Mouse (Mus musculus) CH12.LX (cell line): ENCODE measurements around the gene 1810010H24Rik. TPM values are rescaled to one million over a fixed set of nuclear protein-coding genes. Genes with fewer than 3 reads are reported as not detected.

Experiments used
- DNase-seq: peaks from one replicate; pipeline ENCODE4 v3.0.0-alpha.2; 2013; ENCODE audit errors: extremely low read depth
- H3K27ac ChIP-seq: 2 replicates; pipeline ENCODE4 v1.5.1; 2012; ENCODE audit warnings: low read depth, mild to moderate bottlenecking, control low read depth, moderate library complexity; ENCODE audit not compliant: insufficient read depth
- H3K27me3 ChIP-seq: replicated peaks from 2 replicates; pipeline ENCODE3; 2012; ENCODE audit warnings: inconsistent platforms
- H3K36me3 ChIP-seq, 2 experiments: replicated peaks in 1 of 2; 2 replicates each; pipeline versions ENCODE3 to v1.6.1; 2012; ENCODE audit warnings: inconsistent platforms in 1 of 2, low read length in 1 of 2, mild to moderate bottlenecking in 1 of 2, mixed read lengths in 1 of 2, moderate library complexity in 1 of 2; ENCODE audit not compliant: control insufficient read depth in 1 of 2, insufficient read depth in 1 of 2
- H3K4me1 ChIP-seq, 2 experiments: 2 replicates each; pipeline ENCODE4 v1.6.1; 2012; ENCODE audit warnings: inconsistent platforms in 1 of 2, moderate library complexity in 1 of 2; ENCODE audit not compliant: insufficient read depth in 2 of 2, control insufficient read depth in 1 of 2
- H3K4me2 ChIP-seq: 2 replicates; pipeline ENCODE4 v1.6.1; 2012; ENCODE audit warnings: low read depth, mild to moderate bottlenecking, control low read depth; ENCODE audit not compliant: poor library complexity, insufficient read depth, severe bottlenecking
- H3K4me3 ChIP-seq, 3 experiments: fragments of 150-350 bp in 1 of 3; sonication (generic) in 1 of 3; replicated peaks in 1 of 3; 2 replicates each; pipeline versions ENCODE3 to v1.5.1; 2011 to 2012; ENCODE audit warnings: low read depth in 2 of 3, low read length in 2 of 3, mild to moderate bottlenecking in 2 of 3, moderate library complexity in 2 of 3, control low read depth in 1 of 3, improper control_type of control experiment in 1 of 3, inconsistent platforms in 1 of 3, mixed read lengths in 1 of 3; ENCODE audit not compliant: poor library complexity in 1 of 3
- H3K79me2 ChIP-seq: replicated peaks from 2 replicates; pipeline ENCODE4 v1.6.1; 2012; ENCODE audit warnings: mild to moderate bottlenecking, moderate library complexity; ENCODE audit not compliant: control insufficient read depth, poor library complexity, insufficient read depth, severe bottlenecking; ENCODE audit errors: extremely low read depth
- H3K9ac ChIP-seq: 2 replicates; pipeline ENCODE4 v1.6.1; 2012; ENCODE audit warnings: low read depth, mild to moderate bottlenecking, control low read depth, moderate library complexity; ENCODE audit not compliant: insufficient read depth
- H3K9me3 ChIP-seq: replicated peaks from 2 replicates; pipeline ENCODE3; 2012; ENCODE audit warnings: low read length, inconsistent platforms, mixed read lengths
- BHLHE40 ChIP-seq: IDR thresholded peaks from 2 replicates; pipeline ENCODE4 v1.6.1; 2011; ENCODE audit warnings: mild to moderate bottlenecking, low read depth, low read length, improper control_type of control experiment
- CHD1 ChIP-seq: IDR thresholded peaks from 2 replicates; pipeline ENCODE4 v1.6.1; 2012; ENCODE audit warnings: low read depth, low read length, improper control_type of control experiment, inconsistent platforms
- CTCF ChIP-seq, 2 experiments: IDR thresholded peaks in 1 of 2; conservative IDR thresholded peaks in 1 of 2; 2 replicates each; pipeline ENCODE4 v1.5.1; 2011 to 2012; ENCODE audit warnings: low read depth in 2 of 2, low read length in 2 of 2, improper control_type of control experiment in 1 of 2, inconsistent platforms in 1 of 2, mild to moderate bottlenecking in 1 of 2, moderate library complexity in 1 of 2
- E2F4 ChIP-seq: IDR thresholded peaks from 2 replicates; pipeline ENCODE4 v1.6.1; 2011; ENCODE audit warnings: low read depth, low read length, improper control_type of control experiment; ENCODE audit not compliant: insufficient replicate concordance
- EP300 ChIP-seq: IDR thresholded peaks from 2 replicates; pipeline ENCODE4 v1.6.1; 2011; ENCODE audit warnings: low read length, improper control_type of control experiment
- GABPA ChIP-seq: IDR thresholded peaks from 2 replicates; pipeline ENCODE4 v1.6.1; 2012; ENCODE audit warnings: low read depth, low read length, improper control_type of control experiment, inconsistent platforms; ENCODE audit not compliant: insufficient replicate concordance
- HCFC1 ChIP-seq: IDR thresholded peaks from 2 replicates; pipeline ENCODE4 v1.6.1; 2012; ENCODE audit warnings: low read depth, mild to moderate bottlenecking, inconsistent platforms, low read length, improper control_type of control experiment
- IRF4 ChIP-seq: IDR thresholded peaks from 2 replicates; pipeline ENCODE4 v1.6.1; 2014; ENCODE audit warnings: low read depth, mild to moderate bottlenecking, inconsistent platforms, low read length, improper control_type of control experiment
- JUN ChIP-seq: IDR thresholded peaks from 2 replicates; pipeline ENCODE4 v1.6.1; 2011; ENCODE audit warnings: low read depth, mild to moderate bottlenecking, low read length, improper control_type of control experiment, moderate library complexity; ENCODE audit not compliant: insufficient read depth
- JUND ChIP-seq: conservative IDR thresholded peaks from 2 replicates; pipeline ENCODE4 v1.6.1; 2011; ENCODE audit warnings: low read depth, low read length, improper control_type of control experiment
- KAT2A ChIP-seq: IDR thresholded peaks from 2 replicates; pipeline ENCODE4 v1.6.1; 2012; ENCODE audit warnings: low read length, improper control_type of control experiment, inconsistent platforms; ENCODE audit not compliant: insufficient replicate concordance
- MAX ChIP-seq: IDR thresholded peaks from 2 replicates; pipeline ENCODE4 v1.6.1; 2011; ENCODE audit warnings: low read length, improper control_type of control experiment
- MAZ ChIP-seq: IDR thresholded peaks from 2 replicates; pipeline ENCODE4 v1.6.1; 2012; ENCODE audit warnings: low read depth, mild to moderate bottlenecking, inconsistent platforms, low read length, improper control_type of control experiment, moderate library complexity
- MXI1 ChIP-seq: IDR thresholded peaks from 2 replicates; pipeline ENCODE4 v1.6.1; 2011; ENCODE audit warnings: mild to moderate bottlenecking, low read depth, low read length, improper control_type of control experiment
- MYC ChIP-seq: IDR thresholded peaks from 2 replicates; pipeline ENCODE4 v1.6.1; 2011; ENCODE audit warnings: low read depth, mild to moderate bottlenecking, improper control_type of control experiment, low read length
- NELFE ChIP-seq: IDR thresholded peaks from 2 replicates; pipeline ENCODE4 v1.6.1; 2011; ENCODE audit warnings: low read depth, low read length, improper control_type of control experiment
- NRF1 ChIP-seq: IDR thresholded peaks from 2 replicates; pipeline ENCODE4 v1.6.1; 2014; ENCODE audit warnings: low read depth, mild to moderate bottlenecking, inconsistent platforms, low read length, improper control_type of control experiment, moderate library complexity
- POLR2AphosphoS2 ChIP-seq: IDR thresholded peaks from 2 replicates; pipeline ENCODE4 v1.6.1; 2011; ENCODE audit warnings: low read depth, low read length, improper control_type of control experiment
- RAD21 ChIP-seq: IDR thresholded peaks from 2 replicates; pipeline ENCODE4 v1.6.1; 2011; ENCODE audit warnings: low read depth, mild to moderate bottlenecking, low read length, improper control_type of control experiment, moderate library complexity
- RCOR1 ChIP-seq: conservative IDR thresholded peaks from 2 replicates; pipeline ENCODE4 v1.6.1; 2012; ENCODE audit warnings: low read depth, mild to moderate bottlenecking, inconsistent platforms, low read length, improper control_type of control experiment
- SIN3A ChIP-seq: IDR thresholded peaks from 2 replicates; pipeline ENCODE4 v1.6.1; 2012; ENCODE audit warnings: low read length, improper control_type of control experiment, inconsistent platforms
- SMC3 ChIP-seq: IDR thresholded peaks from 2 replicates; pipeline ENCODE4 v1.6.1; 2011; ENCODE audit warnings: low read depth, low read length, improper control_type of control experiment
- TBP ChIP-seq: conservative IDR thresholded peaks from 2 replicates; pipeline ENCODE4 v1.6.1; 2011; ENCODE audit warnings: low read depth, low read length, improper control_type of control experiment
- TCF12 ChIP-seq: IDR thresholded peaks from 2 replicates; pipeline ENCODE4 v1.6.1; 2014; ENCODE audit warnings: low read depth, mild to moderate bottlenecking, inconsistent platforms, low read length, improper control_type of control experiment
- UBTF ChIP-seq: IDR thresholded peaks from 2 replicates; pipeline ENCODE4 v1.6.1; 2012; ENCODE audit warnings: low read depth, mild to moderate bottlenecking, inconsistent platforms, low read length, improper control_type of control experiment, moderate library complexity
- USF1 ChIP-seq: IDR thresholded peaks from 2 replicates; pipeline ENCODE4 v1.6.1; 2014; ENCODE audit warnings: low read depth, mild to moderate bottlenecking, inconsistent platforms, low read length, improper control_type of control experiment
- ZC3H11A ChIP-seq: IDR thresholded peaks from 2 replicates; pipeline ENCODE4 v1.6.1; 2012; ENCODE audit warnings: low read depth, mild to moderate bottlenecking, inconsistent platforms, low read length, improper control_type of control experiment
- ZNF384 ChIP-seq: IDR thresholded peaks from 2 replicates; pipeline ENCODE4 v1.6.1; 2012; ENCODE audit warnings: low read depth, low read length, improper control_type of control experiment, inconsistent platforms
- dilution Hi-C: fragments of 300-500 bp; cut with MboI; formaldehyde crosslinking; loops from 2 replicates; pipeline ENCODE4 v1.14.3; 2020; ENCODE audit warnings: low sequenced_read_pairs; ENCODE audit not compliant: extremely low pct_unique_long_range_greater_than_20kb, extremely low pct_ligation_motif_present
- in situ Hi-C: fragments of 300-500 bp; cut with MboI; formaldehyde crosslinking; loops from 3 replicates; pipeline ENCODE4 v1.14.3; 2019; ENCODE audit warnings: low sequenced_read_pairs, low pct_ligation_motif_present, low pct_unique_long_range_greater_than_20kb, mixed read lengths
- polyA plus RNA-seq: library from polyadenylated mRNA; unstranded; fragments of >175 nt; gene quantifications from 2 replicates; pipeline ENCODE4 v1.2.1, GENCODE M21; 2012; ENCODE audit warnings: low read depth; ENCODE audit not compliant: insufficient read length
- total RNA-seq, 2 experiments: library from RNA; depleted of rRNA; stranded (reverse); fragments of 300-350 nt in 1 of 2; fragments of >200 nt in 1 of 2; gene quantifications; 2 replicates each; pipeline ENCODE4 v1.2.3; 2012 to 2014

The 1810010H24Rik gene
- total and polyA plus RNA-seq, 3 experiments = 0.53 to 1.7 (median 1.1) TPM

GRCm38 (mm10) chr11:107026554-107027430 lies 1.3 kb downstream of the 1810010H24Rik start:
- dilution Hi-C loops = no loop called here
- peak overlapping the region; percentile 77; the same call in 1 of the 2 replicates for H3K9ac ChIP-seq
- DNase-seq = peak; percentile 57

GRCm38 (mm10) chr11:107027431-107028274 lies 2.2 kb downstream of the 1810010H24Rik start:
- Histone ChIP-seq H3K79me2 (no peaks in the 10 kb centered on the region), H3K4me3 (peak overlapping the region; percentile 66 to 83 (median 72)), H3K9me3 (no peaks in the 10 kb centered on the region), H3K4me1 (peaks cover 4 to 26% of the 10 kb centered on the region in 2 experiments; a peak in 3 of 4 replicates), H3K27ac (peak overlapping the region; percentile 87), H3K9ac (peak overlapping the region; percentile 77), H3K4me2 (peak overlapping the region; percentile 97), H3K36me3 (peaks cover 0 to 6% of the 10 kb centered on the region in 2 experiments), H3K27me3 (peaks cover 25% of the 10 kb centered on the region)
- dilution Hi-C loops = no loop called here
- peak; percentile 84 for DNase-seq
- in situ Hi-C loops = no loop called here
- TF ChIP-seq KAT2A (0 out of 2 replicates have a peak, but pooled peaks have one; percentile 34), ZNF384 (no peak), CHD1 (0 out of 2 replicates have a peak, but pooled peaks have one; percentile 77), NRF1 (peak; percentile 78), ZC3H11A (no peak), GABPA (no peak), UBTF (0 out of 2 replicates have a peak, but pooled peaks have one; percentile 19), NELFE (peak; percentile 66; the same call in 1 of the 2 replicates), HCFC1 (peak; percentile 29; the same call in 1 of the 2 replicates), SMC3 (no peak), JUN (no peak), EP300 (no peak), RAD21 (no peak), E2F4 (0 out of 2 replicates have a peak, but pooled peaks have one; percentile 77), BHLHE40 (0 out of 2 replicates have a peak, but pooled peaks have one; percentile 14), CTCF (conservative IDR thresholded peaks at IDR 0.05 in 1 of 2, IDR thresholded peaks at IDR 0.05 in 1 of 2; ENCODE audit: low read depth in 2 of 2, low read length in 2 of 2) (no peak), USF1 (no peak), TCF12 (peak; percentile 26; the same call in 1 of the 2 replicates)

More at GRCm38 (mm10) chr11:107026554-107027430, 1.3 kb downstream of the 1810010H24Rik start:
- TF ChIP-seq ZNF384 = no peak
- TF ChIP-seq RCOR1 = no peak
- 0 out of 2 replicates have a peak, but pooled peaks have one; percentile 19 for TF ChIP-seq NRF1
- no peak for TF ChIP-seq JUN
- no peak for TF ChIP-seq NELFE
- TF ChIP-seq IRF4 = peak; percentile 58
- no peak for TF ChIP-seq HCFC1
- no peak for TF ChIP-seq TBP
- TF ChIP-seq JUND = peak; percentile 71
- 0 out of 2 replicates have a peak, but pooled peaks have one; percentile 12 for TF ChIP-seq MAX
- no peak for TF ChIP-seq POLR2AphosphoS2
- TF ChIP-seq UBTF = no peak
- TF ChIP-seq MAZ = no peak
- TF ChIP-seq MYC = no peak
- TF ChIP-seq CHD1 = no peak; the same call in 1 of the 2 replicates
- no peak for TF ChIP-seq SMC3
- TF ChIP-seq MXI1 = no peak; the same call in 1 of the 2 replicates
- no peak for TF ChIP-seq ZC3H11A
- no peak for TF ChIP-seq E2F4
- TF ChIP-seq SIN3A = 0 out of 2 replicates have a peak, but pooled peaks have one; percentile 42
- 0 out of 2 replicates have a peak, but pooled peaks have one; percentile 40 for TF ChIP-seq TCF12
- TF ChIP-seq EP300 = no peak
- peaks cover 0 to 2% of the 10 kb centered on the region in 2 experiments for H3K36me3 ChIP-seq
- H3K79me2 ChIP-seq = no peaks in the 10 kb centered on the region
- H3K4me1 ChIP-seq = peaks cover 4 to 26% of the 10 kb centered on the region in 2 experiments; a peak in 3 of 4 replicates
- no peak overlapping the region for H3K27ac ChIP-seq
- peak overlapping the region; percentile 97 for H3K4me2 ChIP-seq
- in situ Hi-C loops = no loop called here
- peak overlapping the region; percentile 66 to 83 (median 72) for H3K4me3 ChIP-seq
- H3K27me3 ChIP-seq = peaks cover 32% of the 10 kb centered on the region
- no peaks in the 10 kb centered on the region for H3K9me3 ChIP-seq
